Mouse (Mus musculus) hindbrain, embryonic 16.5 days (tissue): ENCODE results near the gene Hoxc8. TPM values are rescaled to one million over a fixed set of nuclear protein-coding genes. Genes with fewer than 3 reads are reported as not detected.

Experiments used
- ATAC-seq: fragments of 200-750 bp; cut with Nextera tagmentation; 2 replicates; pipeline ENCODE4 v1.8.0; 2017; ENCODE audit warnings: moderate TSS enrichment, moderate library complexity
- H3K27ac ChIP-seq: fragments of 300-500 bp; sonication (generic); 2 replicates; pipeline ENCODE4 v1.5.1; 2014; ENCODE audit warnings: low read depth, mild to moderate bottlenecking, control low read depth, low read length, moderate library complexity
- H3K27me3 ChIP-seq: fragments of 300-500 bp; sonication (generic); replicated peaks from 2 replicates; pipeline ENCODE4 v1.6.1; 2014; ENCODE audit warnings: low read length; ENCODE audit not compliant: control insufficient read depth, insufficient read depth
- H3K36me3 ChIP-seq: fragments of 300-500 bp; sonication (generic); 2 replicates; pipeline ENCODE4 v1.6.1; 2014; ENCODE audit warnings: mild to moderate bottlenecking, low read length, moderate library complexity, mixed read lengths; ENCODE audit not compliant: control insufficient read depth, insufficient read depth
- H3K4me1 ChIP-seq: fragments of 300-500 bp; sonication (generic); 2 replicates; pipeline ENCODE4 v1.6.1; 2014; ENCODE audit warnings: low read depth, low read length; ENCODE audit not compliant: control insufficient read depth, insufficient read depth
- H3K4me2 ChIP-seq: fragments of 300-500 bp; sonication (generic); 2 replicates; pipeline ENCODE4 v1.6.1; 2014; ENCODE audit warnings: mild to moderate bottlenecking, low read length, control low read depth, moderate library complexity
- H3K4me3 ChIP-seq: fragments of 300-500 bp; sonication (generic); 2 replicates; pipeline ENCODE4 v1.5.1; 2014; ENCODE audit warnings: mild to moderate bottlenecking, low read length, control low read depth, moderate library complexity
- H3K9ac ChIP-seq: fragments of 300-500 bp; sonication (generic); 2 replicates; pipeline ENCODE4 v1.6.1; 2014; ENCODE audit warnings: low read depth, mild to moderate bottlenecking, control low read depth, low read length, moderate library complexity
- H3K9me3 ChIP-seq: fragments of 300-500 bp; sonication (generic); 2 replicates; pipeline ENCODE4 v1.6.1; 2014; ENCODE audit warnings: mild to moderate bottlenecking, low read length, moderate library complexity; ENCODE audit not compliant: control insufficient read depth
- WGBS: fragments of 180-500 bp; shearing (Covaris S2); extraction: QIAGEN DNeasy Blood & Tissue Kit; methylation state at CpG from one replicate; pipeline ENCODE4 v1.1.7; 2014; 5-methylcytosine and 5-hydroxymethylcytosine counted together
- polyA plus RNA-seq: library from polyadenylated mRNA; unstranded; fragments of >200 nt; fragmentation: Nextera tagmentation; extraction: Ambion mirVana; gene quantifications from 2 replicates; pipeline ENCODE4 v1.2.1, GENCODE M21; 2015

Hoxc8 gene
- polyA plus RNA-seq = 3.2 and 9.9 TPM in 2 replicates

- H3K4me2 ChIP-seq = peak within 1 kb of the TSS; percentile 34
- H3K4me3 ChIP-seq = peak within 1 kb of the TSS; percentile 8; the same call in 1 of the 2 replicates
- H3K36me3 ChIP-seq = no peaks in the 10 kb centered on the region
- H3K4me1 ChIP-seq = no peaks in the 10 kb centered on the region
- no peaks in the 10 kb centered on the region for H3K9me3 ChIP-seq
- no peak within 1 kb of the TSS for H3K9ac ChIP-seq
- no peak for ATAC-seq
- under 1% methylated on average over 60 of the region's 69 CpGs for WGBS
- peaks cover 82% of the 10 kb centered on the region for H3K27me3 ChIP-seq
- H3K27ac ChIP-seq = no peak within 1 kb of the TSS
These were observed at the start of gene Hoxc8 for GRCm38 (mm10) chr15:102990461-102991397. Hoxc8 (plus strand) TSS chr15:102990607.

- Histone ChIP-seq H3K36me3 (no peaks in the 10 kb centered on the region), H3K27ac (no peak overlapping the region), H3K9me3 (no peaks in the 10 kb centered on the region), H3K27me3 (peaks cover 87% of the 10 kb centered on the region), H3K9ac (no peak overlapping the region), H3K4me1 (peaks cover 3% of the 10 kb centered on the region; the same call in 1 of the 2 replicates), H3K4me2 (peak overlapping the region; percentile 36), H3K4me3 (peak overlapping the region; percentile 16)
- under 1% methylated on average over 42 of the region's 53 CpGs for WGBS
- no peak for ATAC-seq
These were observed 47.5 kb upstream of the Hoxc8 start for GRCm38 (mm10) chr15:102942739-102943467.

- no peak overlapping the region for H3K4me2 ChIP-seq
- H3K9ac ChIP-seq = no peak overlapping the region
- peaks cover 87% of the 10 kb centered on the region for H3K27me3 ChIP-seq
- H3K27ac ChIP-seq = no peak overlapping the region
- no peaks in the 10 kb centered on the region for H3K36me3 ChIP-seq
- ATAC-seq = no peak
- no peaks in the 10 kb centered on the region for H3K9me3 ChIP-seq
- H3K4me3 ChIP-seq = no peak overlapping the region
- WGBS = 3% methylated on average over 5 of the region's 5 CpGs
- H3K4me1 ChIP-seq = peaks cover 3% of the 10 kb centered on the region; the same call in 1 of the 2 replicates
These were observed 47.0 kb upstream of the Hoxc8 start for GRCm38 (mm10) chr15:102943468-102943813.

- H3K27ac ChIP-seq = no peak overlapping the region
- no peaks in the 10 kb centered on the region for H3K9me3 ChIP-seq
- no peak for ATAC-seq
- peaks cover 84% of the 10 kb centered on the region for H3K27me3 ChIP-seq
- no peaks in the 10 kb centered on the region for H3K36me3 ChIP-seq
- H3K4me1 ChIP-seq = peaks cover 3% of the 10 kb centered on the region; the same call in 1 of the 2 replicates
- WGBS = 6% methylated on average over 22 of the region's 22 CpGs
- H3K4me3 ChIP-seq = no peak overlapping the region
- no peak overlapping the region for H3K4me2 ChIP-seq
- no peak overlapping the region for H3K9ac ChIP-seq
These were observed 45.0 kb upstream of the Hoxc8 start for GRCm38 (mm10) chr15:102945185-102946077.

GRCm38 (mm10) chr15:102947276-102947675, 43.1 kb upstream of the Hoxc8 start:
- no peak for ATAC-seq
- Histone ChIP-seq H3K4me2 (no peak overlapping the region), H3K4me1 (peaks cover 3% of the 10 kb centered on the region; the same call in 1 of the 2 replicates), H3K4me3 (no peak overlapping the region), H3K9ac (no peak overlapping the region), H3K27me3 (peaks cover 85% of the 10 kb centered on the region), H3K36me3 (no peaks in the 10 kb centered on the region), H3K27ac (no peak overlapping the region), H3K9me3 (no peaks in the 10 kb centered on the region)
- WGBS = 2% methylated on average over 9 of the region's 9 CpGs

GRCm38 (mm10) chr15:102948842-102949241, 41.6 kb upstream of the Hoxc8 start:
- Histone ChIP-seq H3K27ac (no peak overlapping the region), H3K9ac (no peak overlapping the region), H3K4me1 (no peaks in the 10 kb centered on the region), H3K36me3 (no peaks in the 10 kb centered on the region), H3K4me2 (no peak overlapping the region), H3K4me3 (no peak overlapping the region), H3K27me3 (peaks cover 85% of the 10 kb centered on the region), H3K9me3 (no peaks in the 10 kb centered on the region)
- WGBS = 12% methylated on average over 2 of the region's 2 CpGs
- ATAC-seq = no peak

GRCm38 (mm10) chr15:102949696-102950095, 40.7 kb upstream of the Hoxc8 start:
- Histone ChIP-seq H3K4me1 (no peaks in the 10 kb centered on the region), H3K36me3 (no peaks in the 10 kb centered on the region), H3K4me3 (no peak overlapping the region), H3K9ac (no peak overlapping the region), H3K9me3 (no peaks in the 10 kb centered on the region), H3K27ac (no peak overlapping the region), H3K4me2 (no peak overlapping the region), H3K27me3 (peaks cover 79% of the 10 kb centered on the region)
- no peak for ATAC-seq
- WGBS = 2% methylated on average over 20 of the region's 20 CpGs

- no peak overlapping the region for H3K27ac ChIP-seq
- H3K36me3 ChIP-seq = no peaks in the 10 kb centered on the region
- no peak overlapping the region for H3K9ac ChIP-seq
- ATAC-seq = no peak
- H3K27me3 ChIP-seq = peaks cover 78% of the 10 kb centered on the region
- no peaks in the 10 kb centered on the region for H3K9me3 ChIP-seq
- H3K4me2 ChIP-seq = no peak overlapping the region
- no peaks in the 10 kb centered on the region; the same call in 1 of the 2 replicates for H3K4me1 ChIP-seq
- no peak overlapping the region for H3K4me3 ChIP-seq
- 13% methylated on average over 2 of the region's 2 CpGs for WGBS
These were observed 39.5 kb upstream of the Hoxc8 start for GRCm38 (mm10) chr15:102950877-102951276.
